Mouse (Mus musculus) embryo, embryonic 10.5 days (tissue): ENCODE measurements at regions not wholly inside any gene's neighbourhood (a gene's known extent, or its start where the extent isn't known, plus 50 kb on each side); places are given as distances from the start of the nearest gene placed in this dataset.
A peak's percentile ranks its signal among the peaks of the same experiment; 100 is the strongest.

ENCODE experiments used
- DNase-seq: peaks from one replicate; pipeline ENCODE4 v3.0.0-alpha.2; 2015; ENCODE audit warnings: low spot score

DNA sequence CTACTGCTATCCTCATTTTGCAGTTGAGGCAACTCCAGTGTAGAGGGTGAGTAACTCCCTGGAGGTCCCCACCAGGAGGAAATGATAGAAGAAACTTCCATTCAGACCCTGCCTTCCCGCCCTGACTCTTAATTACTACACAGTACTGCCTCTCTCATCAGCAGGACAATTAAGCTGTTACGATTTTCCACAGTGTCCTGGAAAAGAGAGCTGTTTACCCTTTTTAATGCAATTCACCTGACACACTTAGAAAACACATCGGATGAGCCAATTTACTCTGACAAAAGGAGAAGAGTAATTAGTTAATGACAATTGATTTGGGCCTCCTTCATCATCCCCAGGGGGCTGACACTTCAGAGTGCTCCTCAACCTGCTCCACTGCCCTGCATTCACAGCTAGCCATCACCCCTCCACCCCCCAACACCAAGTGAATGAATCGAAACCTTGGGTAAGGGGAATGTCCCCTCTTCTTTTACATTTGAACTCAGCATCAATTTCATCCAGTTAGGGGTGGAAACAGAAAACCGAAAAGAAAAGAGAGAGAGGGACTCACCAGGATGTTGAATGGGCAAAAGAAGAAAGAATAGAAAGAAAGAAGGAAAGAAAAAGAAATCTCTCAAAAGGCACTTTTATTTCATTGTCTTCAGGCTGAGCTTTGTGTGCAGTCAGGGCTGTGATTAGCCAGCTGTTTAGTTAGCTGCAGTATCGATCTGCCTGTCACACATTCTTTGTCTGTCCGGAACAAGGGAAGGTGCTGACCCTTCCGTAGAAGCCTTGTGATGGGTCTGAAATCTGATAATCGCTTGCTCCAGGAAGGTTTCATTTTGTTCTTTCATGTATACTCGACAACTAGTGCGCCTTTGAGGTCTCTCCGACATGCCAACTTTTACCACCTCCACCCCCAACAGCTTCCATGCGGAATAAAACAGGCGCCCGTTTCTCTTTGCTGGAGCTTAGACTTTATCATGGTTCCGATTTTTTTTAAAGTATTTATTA, 482.6 kb upstream of the Tenm4 start:
- peak; percentile 77 for DNase-seq

DNA sequence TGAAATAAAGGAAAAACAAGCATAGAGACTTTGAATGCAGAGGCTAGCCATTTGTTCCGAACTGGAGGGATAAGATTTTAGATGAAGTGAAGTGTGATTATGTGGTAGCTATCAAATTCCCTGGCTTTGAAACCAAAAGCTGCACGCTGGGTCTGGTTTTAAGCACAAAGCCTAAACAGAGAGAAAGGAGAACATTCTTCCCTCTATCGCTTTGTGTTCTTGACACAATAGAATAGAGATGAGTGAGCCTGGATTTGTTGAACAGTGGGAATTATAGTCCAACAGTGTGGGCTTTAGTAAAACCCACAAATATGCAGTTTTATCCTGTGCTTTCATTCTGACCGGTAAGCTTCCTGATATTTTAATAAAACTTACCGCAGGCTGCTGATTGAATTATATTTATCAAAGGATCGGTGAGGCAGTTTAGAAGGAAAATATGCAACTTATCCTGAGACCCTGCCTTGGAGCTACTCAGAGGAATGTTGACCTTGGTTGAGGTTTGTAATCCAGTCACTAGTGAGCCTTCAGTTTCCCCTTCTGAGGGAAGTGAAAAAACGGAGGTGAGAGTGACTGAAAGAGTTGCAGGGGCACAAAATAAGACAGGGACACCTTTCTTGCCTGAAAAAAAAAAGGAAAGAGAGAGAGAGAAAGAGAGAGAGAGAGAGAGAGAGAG, 481.7 kb upstream of the Tenm4 start:
- peak; percentile 60 for DNase-seq

DNA sequence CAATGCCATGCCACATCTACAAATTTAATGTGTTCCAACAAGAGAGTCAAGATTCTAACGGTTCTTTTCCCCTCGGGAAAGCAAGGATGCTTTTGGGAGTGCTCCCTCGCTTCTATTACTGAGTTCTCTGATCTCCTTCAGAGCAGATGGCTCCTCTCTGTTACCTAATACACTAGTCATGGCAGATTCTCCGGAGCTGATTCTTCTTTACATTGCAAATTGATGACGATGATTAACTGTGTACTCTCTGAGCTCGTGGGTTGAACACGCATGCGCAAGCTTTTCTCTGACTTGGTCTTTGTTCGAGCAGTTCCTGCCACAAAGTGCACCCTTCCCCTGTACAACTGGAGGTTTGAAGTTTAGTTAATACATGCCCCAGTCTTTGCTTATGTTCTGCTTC, 471.5 kb upstream of the Tenm4 start:
- DNase-seq: no peak

DNA sequence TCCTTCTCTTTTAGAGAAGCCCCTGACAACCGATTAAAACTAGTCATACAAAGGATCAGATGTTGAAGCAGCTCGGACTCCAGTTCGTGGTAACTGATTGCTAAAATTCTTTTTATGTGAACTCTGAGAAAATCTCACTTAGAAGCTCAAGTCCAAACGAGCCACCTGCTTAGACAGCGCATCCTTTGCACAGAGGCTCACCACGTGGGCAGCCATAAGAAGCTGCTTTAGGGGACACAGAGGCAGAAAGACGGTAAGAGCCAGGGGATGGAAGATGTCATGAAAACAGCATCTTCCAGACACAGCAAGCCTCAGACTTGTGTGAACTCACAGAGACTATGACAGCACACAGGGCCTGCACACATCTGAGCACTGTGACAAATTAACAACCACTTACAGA, 461.0 kb upstream of the Tenm4 start:
- no peak for DNase-seq

DNA sequence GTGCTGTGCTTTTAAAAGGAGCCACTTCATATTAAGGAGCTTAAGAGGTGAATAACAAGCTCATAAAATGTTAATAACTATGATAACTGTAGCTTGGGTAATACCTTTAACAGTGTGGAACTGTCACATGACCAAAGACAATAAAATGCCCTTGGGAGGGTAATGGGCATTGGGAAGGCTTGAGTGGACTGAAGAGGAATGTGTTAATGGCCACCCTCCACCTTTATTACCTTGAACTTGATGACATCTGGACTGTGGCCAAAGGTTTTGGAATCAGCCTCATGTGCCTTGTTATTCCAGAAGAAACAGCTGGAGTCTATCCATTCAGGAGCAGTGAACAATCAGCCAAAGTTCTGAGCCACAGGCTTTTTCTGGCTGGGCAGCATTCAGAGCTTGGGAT, 451.0 kb upstream of the Tenm4 start:
- DNase-seq: no peak

DNA sequence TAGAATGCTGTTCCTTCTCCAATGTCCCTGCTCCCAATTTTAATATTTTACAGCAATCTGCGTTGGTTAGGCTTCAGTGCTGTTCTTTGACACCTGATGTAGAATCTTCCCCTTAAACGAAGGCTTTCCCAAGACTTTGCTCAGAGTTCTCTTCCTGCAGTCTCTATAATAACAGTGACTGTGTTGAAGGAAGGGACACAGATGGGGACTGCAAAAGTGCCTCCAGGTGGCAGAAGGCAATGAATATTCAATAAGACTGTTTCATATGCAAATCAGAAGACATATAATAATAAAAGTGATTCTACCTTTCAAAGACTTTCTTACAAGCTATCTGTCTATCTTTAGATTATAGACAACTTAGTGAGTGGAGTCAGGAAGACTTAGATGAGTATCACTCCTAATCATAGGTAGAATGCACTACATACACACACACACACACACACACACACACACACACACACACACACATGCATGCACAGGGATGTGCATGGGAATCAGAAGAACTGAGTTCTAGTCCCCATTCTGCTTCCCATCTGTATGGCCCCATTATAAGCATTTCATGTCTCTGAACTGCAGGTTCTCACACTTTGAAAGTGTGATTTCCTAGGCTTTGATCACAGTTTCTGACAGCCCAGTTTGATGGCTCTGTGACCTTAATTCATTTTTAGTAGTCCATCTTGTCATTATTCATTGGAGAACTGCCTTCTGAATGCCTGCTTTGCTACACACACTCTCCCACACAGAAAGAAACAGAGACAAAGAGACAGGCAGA, 445.1 kb upstream of the Tenm4 start:
- DNase-seq: no peak

DNA sequence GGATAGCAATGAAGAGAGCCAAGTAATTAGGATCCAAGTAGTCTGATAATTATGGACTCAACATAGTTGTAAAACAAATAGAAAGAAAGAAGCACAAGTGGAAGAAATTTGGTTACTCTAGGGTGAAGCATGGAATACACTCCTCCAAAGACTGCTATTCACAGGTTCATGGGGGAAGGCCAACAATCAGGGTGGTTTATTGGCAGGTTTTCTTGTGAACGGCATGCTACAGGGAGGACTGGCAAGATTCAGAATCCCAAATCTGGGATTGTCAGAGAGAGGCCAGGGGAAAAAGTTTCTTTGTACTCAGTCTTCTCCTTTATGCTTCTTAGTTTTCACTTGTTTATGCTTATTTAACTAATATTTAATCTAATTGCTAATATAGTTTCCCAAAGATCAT, 437.2 kb upstream of the Tenm4 start:
- DNase-seq: no peak

DNA sequence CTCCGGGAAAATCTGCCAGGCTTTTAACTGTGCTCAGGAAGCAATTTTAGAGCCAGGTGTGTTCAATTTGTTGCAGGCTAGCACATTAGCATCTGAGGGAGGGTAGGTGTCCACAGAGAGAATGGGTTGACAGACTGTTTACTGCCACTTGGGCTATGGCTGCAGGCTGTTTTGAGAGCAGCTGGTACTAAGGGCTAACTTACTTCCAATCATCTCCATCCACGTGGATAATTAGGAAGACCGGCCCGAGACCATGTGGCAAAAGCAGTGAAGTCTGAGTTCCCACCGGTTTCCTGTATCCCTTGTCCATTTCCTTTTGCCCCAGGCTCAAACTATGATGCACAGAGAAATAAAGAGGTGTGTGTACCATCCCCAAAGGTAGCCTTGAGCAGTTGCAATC, 436.5 kb upstream of the Tenm4 start:
- DNase-seq: peak; percentile 22

DNA sequence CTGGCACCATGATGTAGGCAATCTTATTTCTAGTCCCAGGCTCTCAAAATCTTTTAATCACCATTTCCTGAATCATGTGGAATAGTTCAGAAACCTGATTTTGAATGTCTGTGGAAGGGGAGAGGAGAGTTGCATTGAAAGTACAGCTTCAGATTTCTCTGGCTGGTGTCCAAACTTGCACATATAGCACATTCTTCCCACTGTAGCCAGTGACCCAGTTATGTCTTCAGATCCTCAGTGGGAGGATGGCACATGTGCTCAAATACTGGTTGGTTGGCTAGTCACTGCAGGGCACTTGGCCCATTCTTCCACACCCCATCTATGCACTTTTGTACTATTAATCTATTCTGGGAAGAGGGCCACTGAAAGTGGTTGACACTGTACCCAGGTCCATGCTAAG, 434.3 kb upstream of the Tenm4 start:
- no peak for DNase-seq

DNA sequence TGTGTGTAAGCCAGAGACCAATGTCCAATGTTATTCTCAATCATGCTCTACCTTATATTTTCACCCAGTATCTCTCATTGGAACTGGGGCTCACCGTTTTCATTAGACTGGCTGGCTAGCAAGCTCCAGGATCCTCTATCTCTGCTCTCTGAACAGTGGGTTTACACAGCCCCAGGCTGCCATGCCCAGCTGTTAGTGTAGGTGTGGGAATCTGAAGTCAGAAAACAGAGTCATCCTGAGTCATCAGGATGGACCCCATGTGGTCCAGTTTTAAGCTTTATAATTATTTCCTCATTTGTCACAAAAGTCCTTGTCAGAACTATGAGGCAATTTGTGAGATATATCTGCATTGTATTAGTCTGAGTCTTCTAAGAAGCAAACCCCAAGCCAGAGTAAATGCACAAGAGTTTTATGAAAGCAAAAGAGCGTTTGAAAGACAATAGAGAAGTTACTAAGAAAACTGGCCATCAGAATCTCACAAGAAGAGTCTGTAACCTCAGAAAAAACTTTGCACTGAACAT, 432.3 kb upstream of the Tenm4 start:
- DNase-seq: no peak

DNA sequence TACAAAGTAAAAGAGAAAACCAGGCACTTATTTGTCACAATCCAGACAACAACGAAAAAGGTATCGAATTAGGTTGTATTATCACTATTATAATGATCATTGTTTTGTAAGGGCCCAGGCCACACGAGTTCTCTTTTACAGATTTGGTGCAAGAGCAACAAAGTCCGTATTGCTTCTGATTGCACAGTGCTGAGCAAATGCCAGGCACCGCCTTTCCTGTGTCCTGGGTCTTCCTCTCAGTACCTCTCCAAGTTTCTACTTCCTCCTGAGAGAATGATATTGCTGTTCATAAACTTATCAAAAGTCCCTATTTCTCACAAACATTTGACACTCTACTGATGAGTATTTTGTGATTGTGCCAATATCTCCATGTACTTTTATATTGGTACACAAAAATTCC, 431.3 kb upstream of the Tenm4 start:
- no peak for DNase-seq

DNA sequence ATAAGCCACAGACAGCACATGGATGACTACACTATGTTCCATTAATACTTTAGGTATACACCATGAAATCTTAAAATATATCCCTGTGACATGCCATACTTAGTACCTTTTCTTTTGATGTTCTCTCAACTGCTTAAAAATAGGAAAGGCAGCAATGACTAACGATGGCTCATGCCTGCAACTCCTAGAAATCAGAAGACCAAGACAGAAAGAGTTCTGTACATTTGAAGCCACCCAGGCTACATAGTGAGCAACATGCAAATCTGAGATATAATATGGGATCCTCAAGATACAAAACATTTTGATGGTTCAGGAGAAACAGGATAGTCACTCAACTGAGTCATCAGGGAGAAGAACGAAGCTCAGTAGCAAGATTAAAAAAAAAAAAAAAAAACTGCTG, 412.7 kb upstream of the Tenm4 start:
- DNase-seq: no peak

DNA sequence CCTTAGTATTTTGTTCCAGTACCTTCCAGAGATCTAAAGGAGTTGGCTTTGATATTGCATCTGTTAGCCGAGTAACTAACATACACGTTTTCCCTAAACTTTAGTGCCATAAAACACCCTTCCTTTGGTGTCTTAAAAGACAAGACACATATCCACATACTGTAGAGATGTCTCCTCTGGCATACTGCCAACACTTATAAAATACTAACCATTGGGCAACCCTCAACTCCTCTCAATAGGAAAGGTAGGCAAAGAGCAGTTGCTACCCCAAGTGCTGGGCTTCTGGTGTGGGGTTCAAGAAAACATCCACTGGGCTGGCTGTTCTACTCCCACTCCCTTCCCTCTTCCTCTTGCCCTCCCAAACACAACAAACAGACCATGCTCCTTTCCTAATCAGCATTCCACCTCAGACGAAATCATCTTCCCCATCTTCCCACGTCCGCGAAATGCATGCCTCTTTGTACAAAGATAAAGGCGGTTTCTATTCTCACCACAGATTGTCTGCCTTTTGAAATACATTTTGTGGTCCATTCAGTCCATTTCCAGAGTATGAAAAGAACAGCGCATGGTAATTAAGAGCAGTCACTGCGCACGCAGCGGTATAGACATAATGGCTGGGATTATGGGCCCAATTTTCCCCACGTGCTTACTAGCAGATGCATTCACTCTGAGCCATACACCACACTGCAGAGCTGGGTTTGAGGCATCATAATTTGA, 409.9 kb upstream of the Tenm4 start:
- peak; percentile 3 for DNase-seq

DNA sequence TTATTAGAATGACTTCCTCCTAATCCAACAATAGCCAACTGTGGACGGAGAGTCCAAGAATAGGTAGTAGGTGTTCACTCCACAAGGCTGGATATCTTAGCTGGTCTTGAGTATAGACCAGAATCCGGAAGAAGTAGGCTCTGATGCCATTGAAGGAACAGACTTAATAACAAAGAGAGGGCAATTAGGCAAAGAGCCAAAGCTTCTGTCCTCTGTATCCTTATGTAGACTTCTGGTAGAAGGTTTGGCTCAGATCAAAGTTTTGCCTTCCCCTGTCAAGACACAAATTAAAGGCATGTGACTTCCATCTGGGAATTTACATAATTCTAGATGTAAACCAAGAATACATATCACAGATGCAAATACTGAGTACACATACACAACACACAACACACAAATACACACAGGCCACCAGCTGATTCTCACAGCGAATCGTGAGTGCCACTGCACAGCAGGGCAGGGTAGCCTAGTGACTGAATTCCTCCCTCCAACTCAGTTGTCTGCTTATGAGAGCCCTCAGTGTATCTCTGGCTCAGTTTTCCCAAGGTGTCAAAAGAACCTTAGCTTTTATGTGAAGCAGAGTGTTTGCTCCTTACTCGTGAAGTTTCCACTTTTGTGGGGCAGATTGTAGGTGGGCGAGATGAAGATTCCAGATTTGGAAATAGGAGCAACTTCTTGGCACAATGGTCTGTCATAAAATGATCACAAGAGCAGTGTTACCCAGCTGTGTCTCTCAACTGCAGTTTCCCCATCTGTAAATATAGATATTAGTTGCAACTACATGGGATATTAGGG, 404.5 kb upstream of the Tenm4 start:
- DNase-seq: no peak

DNA sequence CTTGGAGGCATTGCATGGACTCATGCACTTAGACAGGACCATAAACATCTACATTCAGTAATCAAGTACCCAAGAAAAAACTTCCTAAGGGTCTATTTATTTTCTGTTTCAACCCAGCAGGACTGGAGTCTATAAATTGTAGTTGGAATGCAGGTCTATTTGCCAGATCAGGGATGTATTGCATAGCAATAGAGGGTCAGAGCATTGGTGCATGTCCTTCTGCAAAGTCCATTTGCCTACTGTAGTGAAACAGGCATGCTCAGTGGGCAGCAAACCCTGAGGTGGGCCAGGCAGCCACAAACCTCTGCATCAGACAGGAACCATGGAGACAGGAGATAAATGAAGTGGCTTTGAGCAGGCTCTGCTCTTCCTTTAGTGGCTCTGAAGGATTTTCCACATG, 386.5 kb upstream of the Tenm4 start:
- no peak for DNase-seq

DNA sequence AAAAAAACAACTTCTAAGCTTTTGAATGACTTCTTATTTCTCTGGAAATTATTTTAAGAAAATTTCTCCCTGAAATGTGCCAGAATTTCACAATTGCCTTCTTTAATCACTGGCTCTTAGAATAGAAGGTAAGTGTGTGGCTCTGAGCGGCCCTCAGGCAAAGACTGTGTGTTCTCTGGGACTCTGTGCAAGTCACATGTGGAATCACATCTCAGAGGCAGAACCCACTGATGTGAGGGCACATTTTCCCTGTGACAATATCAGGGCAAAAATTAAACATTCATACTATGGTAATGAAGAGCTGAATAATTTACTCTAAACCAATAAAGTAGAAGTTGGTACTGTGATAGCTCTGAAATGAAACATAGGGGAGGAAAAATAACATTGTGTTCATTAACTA, 383.5 kb upstream of the Tenm4 start:
- DNase-seq: no peak

DNA sequence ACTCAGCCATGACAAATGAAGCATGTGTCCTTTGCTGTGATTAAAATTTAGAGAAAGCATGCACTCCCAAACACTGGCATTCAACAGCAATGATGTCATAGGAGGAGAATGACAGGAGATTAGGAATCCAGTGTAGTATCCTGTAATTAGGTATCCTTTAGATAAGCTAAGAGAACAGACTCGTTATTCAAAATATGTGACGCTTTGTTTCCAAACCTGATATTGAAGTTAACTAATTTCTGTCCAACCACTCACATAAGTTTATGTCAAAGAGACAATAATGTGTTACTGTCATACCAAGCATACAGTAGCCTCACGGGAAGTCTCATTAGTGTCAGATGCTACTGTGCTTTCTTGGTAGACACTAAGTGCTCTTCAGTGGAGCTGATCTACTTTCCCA, 383.1 kb upstream of the Tenm4 start:
- DNase-seq: no peak

DNA sequence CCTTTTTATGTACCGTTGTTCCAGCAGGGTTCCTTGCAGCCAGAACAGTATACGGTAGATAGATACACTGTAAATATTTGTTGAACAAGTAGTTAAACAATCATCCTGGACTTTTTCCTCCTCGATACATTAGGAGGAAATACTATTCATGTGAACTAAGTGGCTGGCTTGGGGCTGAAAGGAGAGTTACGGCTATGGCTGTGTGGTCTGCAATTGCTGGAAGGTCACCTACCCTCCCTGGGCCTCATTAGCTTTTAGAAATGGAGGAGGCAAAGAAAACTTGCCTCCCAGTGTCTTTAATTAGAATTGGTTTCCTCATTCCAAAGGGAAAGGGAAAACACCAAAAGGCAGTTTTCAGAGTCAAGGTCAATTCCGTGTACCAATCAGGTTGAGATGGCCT, 381.6 kb upstream of the Tenm4 start:
- no peak for DNase-seq

DNA sequence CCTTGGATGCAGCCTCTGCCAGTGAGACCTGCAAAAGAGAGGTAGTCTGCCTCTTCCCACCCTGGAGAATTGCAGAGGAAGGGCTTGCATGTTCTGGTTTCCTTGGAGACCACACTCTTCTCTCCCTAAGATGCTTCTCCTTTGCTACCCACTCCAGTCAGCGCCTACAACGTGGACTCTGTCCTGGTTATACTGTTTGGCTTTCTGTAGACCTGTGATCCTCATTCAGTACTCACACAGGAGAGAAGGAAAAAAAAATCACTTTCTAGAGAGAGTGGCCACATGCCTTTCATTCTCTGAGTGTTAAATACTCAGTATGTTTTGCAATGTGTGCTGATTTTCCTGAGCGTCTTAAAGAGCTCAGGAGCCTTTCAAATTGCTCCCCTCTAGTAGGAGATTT, 372.0 kb upstream of the Tenm4 start:
- no peak for DNase-seq

DNA sequence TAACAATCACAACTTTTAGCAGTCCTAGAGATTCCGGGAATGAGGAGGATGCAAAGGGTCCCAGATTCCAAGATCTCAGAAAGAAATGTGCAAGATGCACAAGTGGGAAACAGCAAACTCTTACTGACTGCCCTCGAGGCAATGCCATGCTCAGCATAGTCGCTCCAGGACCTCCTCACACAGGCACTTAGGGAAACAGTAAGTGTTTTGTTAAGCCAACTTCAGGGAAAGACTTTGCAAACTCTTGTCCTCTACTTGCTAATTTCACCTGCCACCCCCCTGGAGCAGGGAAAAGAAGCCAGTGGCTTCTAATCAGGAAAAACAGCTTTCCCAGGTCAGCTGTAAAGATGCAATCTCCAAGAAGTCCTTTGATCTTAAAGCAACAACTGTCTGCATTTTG, 361.4 kb upstream of the Tenm4 start:
- DNase-seq: peak; percentile 13

DNA sequence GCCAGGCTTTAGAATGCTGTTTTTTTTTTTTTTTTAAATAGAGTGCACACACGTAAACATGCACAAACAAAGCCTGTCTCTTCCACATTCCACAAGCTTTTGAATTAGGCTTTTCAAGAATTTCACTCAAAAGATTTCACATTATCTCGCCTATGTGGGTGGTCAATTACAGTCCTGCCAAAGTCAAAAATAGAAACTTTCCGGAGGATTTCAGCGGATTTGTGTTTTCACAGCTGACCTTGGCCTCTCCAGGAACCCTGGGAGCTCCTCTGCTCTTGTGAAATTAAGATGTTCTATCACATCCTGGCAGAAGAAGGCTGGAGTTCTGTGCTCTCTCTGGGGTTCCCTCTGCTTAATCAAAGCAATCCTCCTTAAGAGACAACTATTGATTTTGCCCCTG, 360.9 kb upstream of the Tenm4 start:
- DNase-seq: peak; percentile 55
